Mouse (Mus musculus) CH12.LX (cell line): ENCODE measurements around the gene Zbtb44. TPM values are rescaled to one million over a fixed set of nuclear protein-coding genes. Genes with fewer than 3 reads are reported as not detected.
A peak's percentile ranks its signal among the peaks of the same experiment; 100 is the strongest.

Experiments
- DNase-seq: peaks from one replicate; pipeline ENCODE4 v3.0.0-alpha.2; 2013; ENCODE audit errors: extremely low read depth
- H3K27ac ChIP-seq: 2 replicates; pipeline ENCODE4 v1.5.1; 2012; ENCODE audit warnings: low read depth, mild to moderate bottlenecking, control low read depth, moderate library complexity; ENCODE audit not compliant: insufficient read depth
- H3K27me3 ChIP-seq: replicated peaks from 2 replicates; pipeline ENCODE3; 2012; ENCODE audit warnings: inconsistent platforms
- H3K36me3 ChIP-seq, 2 experiments: replicated peaks in 1 of 2; 2 replicates each; pipeline versions ENCODE3 to v1.6.1; 2012; ENCODE audit warnings: inconsistent platforms in 1 of 2, low read length in 1 of 2, mild to moderate bottlenecking in 1 of 2, mixed read lengths in 1 of 2, moderate library complexity in 1 of 2; ENCODE audit not compliant: control insufficient read depth in 1 of 2, insufficient read depth in 1 of 2
- H3K4me1 ChIP-seq, 2 experiments: 2 replicates each; pipeline ENCODE4 v1.6.1; 2012; ENCODE audit warnings: inconsistent platforms in 1 of 2, moderate library complexity in 1 of 2; ENCODE audit not compliant: insufficient read depth in 2 of 2, control insufficient read depth in 1 of 2
- H3K4me2 ChIP-seq: 2 replicates; pipeline ENCODE4 v1.6.1; 2012; ENCODE audit warnings: low read depth, mild to moderate bottlenecking, control low read depth; ENCODE audit not compliant: poor library complexity, insufficient read depth, severe bottlenecking
- H3K4me3 ChIP-seq, 3 experiments: fragments of 150-350 bp in 1 of 3; sonication (generic) in 1 of 3; replicated peaks in 1 of 3; 2 replicates each; pipeline versions ENCODE3 to v1.5.1; 2011 to 2012; ENCODE audit warnings: low read depth in 2 of 3, low read length in 2 of 3, mild to moderate bottlenecking in 2 of 3, moderate library complexity in 2 of 3, control low read depth in 1 of 3, improper control_type of control experiment in 1 of 3, inconsistent platforms in 1 of 3, mixed read lengths in 1 of 3; ENCODE audit not compliant: poor library complexity in 1 of 3
- H3K79me2 ChIP-seq: replicated peaks from 2 replicates; pipeline ENCODE4 v1.6.1; 2012; ENCODE audit warnings: mild to moderate bottlenecking, moderate library complexity; ENCODE audit not compliant: control insufficient read depth, poor library complexity, insufficient read depth, severe bottlenecking; ENCODE audit errors: extremely low read depth
- H3K9ac ChIP-seq: 2 replicates; pipeline ENCODE4 v1.6.1; 2012; ENCODE audit warnings: low read depth, mild to moderate bottlenecking, control low read depth, moderate library complexity; ENCODE audit not compliant: insufficient read depth
- H3K9me3 ChIP-seq: replicated peaks from 2 replicates; pipeline ENCODE3; 2012; ENCODE audit warnings: low read length, inconsistent platforms, mixed read lengths
- BHLHE40 ChIP-seq: IDR thresholded peaks from 2 replicates; pipeline ENCODE4 v1.6.1; 2011; ENCODE audit warnings: mild to moderate bottlenecking, low read depth, low read length, improper control_type of control experiment
- CHD1 ChIP-seq: IDR thresholded peaks from 2 replicates; pipeline ENCODE4 v1.6.1; 2012; ENCODE audit warnings: low read depth, low read length, improper control_type of control experiment, inconsistent platforms
- CTCF ChIP-seq, 2 experiments: IDR thresholded peaks in 1 of 2; conservative IDR thresholded peaks in 1 of 2; 2 replicates each; pipeline ENCODE4 v1.5.1; 2011 to 2012; ENCODE audit warnings: low read depth in 2 of 2, low read length in 2 of 2, improper control_type of control experiment in 1 of 2, inconsistent platforms in 1 of 2, mild to moderate bottlenecking in 1 of 2, moderate library complexity in 1 of 2
- E2F4 ChIP-seq: IDR thresholded peaks from 2 replicates; pipeline ENCODE4 v1.6.1; 2011; ENCODE audit warnings: low read depth, low read length, improper control_type of control experiment; ENCODE audit not compliant: insufficient replicate concordance
- EP300 ChIP-seq: IDR thresholded peaks from 2 replicates; pipeline ENCODE4 v1.6.1; 2011; ENCODE audit warnings: low read length, improper control_type of control experiment
- ETS1 ChIP-seq: conservative IDR thresholded peaks from 2 replicates; pipeline ENCODE4 v1.6.1; 2012; ENCODE audit warnings: low read depth, mild to moderate bottlenecking, inconsistent platforms, low read length, improper control_type of control experiment, moderate library complexity
- HCFC1 ChIP-seq: IDR thresholded peaks from 2 replicates; pipeline ENCODE4 v1.6.1; 2012; ENCODE audit warnings: low read depth, mild to moderate bottlenecking, inconsistent platforms, low read length, improper control_type of control experiment
- IRF4 ChIP-seq: IDR thresholded peaks from 2 replicates; pipeline ENCODE4 v1.6.1; 2014; ENCODE audit warnings: low read depth, mild to moderate bottlenecking, inconsistent platforms, low read length, improper control_type of control experiment
- JUN ChIP-seq: IDR thresholded peaks from 2 replicates; pipeline ENCODE4 v1.6.1; 2011; ENCODE audit warnings: low read depth, mild to moderate bottlenecking, low read length, improper control_type of control experiment, moderate library complexity; ENCODE audit not compliant: insufficient read depth
- JUND ChIP-seq: conservative IDR thresholded peaks from 2 replicates; pipeline ENCODE4 v1.6.1; 2011; ENCODE audit warnings: low read depth, low read length, improper control_type of control experiment
- MAX ChIP-seq: IDR thresholded peaks from 2 replicates; pipeline ENCODE4 v1.6.1; 2011; ENCODE audit warnings: low read length, improper control_type of control experiment
- MAZ ChIP-seq: IDR thresholded peaks from 2 replicates; pipeline ENCODE4 v1.6.1; 2012; ENCODE audit warnings: low read depth, mild to moderate bottlenecking, inconsistent platforms, low read length, improper control_type of control experiment, moderate library complexity
- MEF2A ChIP-seq: IDR thresholded peaks from 2 replicates; pipeline ENCODE4 v1.6.1; 2014; ENCODE audit warnings: low read depth, mild to moderate bottlenecking, inconsistent platforms, low read length, improper control_type of control experiment, borderline replicate concordance
- MYC ChIP-seq: IDR thresholded peaks from 2 replicates; pipeline ENCODE4 v1.6.1; 2011; ENCODE audit warnings: low read depth, mild to moderate bottlenecking, improper control_type of control experiment, low read length
- NELFE ChIP-seq: IDR thresholded peaks from 2 replicates; pipeline ENCODE4 v1.6.1; 2011; ENCODE audit warnings: low read depth, low read length, improper control_type of control experiment
- NRF1 ChIP-seq: IDR thresholded peaks from 2 replicates; pipeline ENCODE4 v1.6.1; 2014; ENCODE audit warnings: low read depth, mild to moderate bottlenecking, inconsistent platforms, low read length, improper control_type of control experiment, moderate library complexity
- PAX5 ChIP-seq: IDR thresholded peaks from 2 replicates; pipeline ENCODE4 v1.6.1; 2012; ENCODE audit warnings: low read length, inconsistent platforms, mixed read lengths
- POLR2A ChIP-seq: IDR thresholded peaks from 2 replicates; pipeline ENCODE4 v1.6.1; 2011; ENCODE audit warnings: low read depth, mild to moderate bottlenecking, improper control_type of control experiment, low read length
- POLR2AphosphoS2 ChIP-seq: IDR thresholded peaks from 2 replicates; pipeline ENCODE4 v1.6.1; 2011; ENCODE audit warnings: low read depth, low read length, improper control_type of control experiment
- RCOR1 ChIP-seq: conservative IDR thresholded peaks from 2 replicates; pipeline ENCODE4 v1.6.1; 2012; ENCODE audit warnings: low read depth, mild to moderate bottlenecking, inconsistent platforms, low read length, improper control_type of control experiment
- SIN3A ChIP-seq: IDR thresholded peaks from 2 replicates; pipeline ENCODE4 v1.6.1; 2012; ENCODE audit warnings: low read length, improper control_type of control experiment, inconsistent platforms
- SMC3 ChIP-seq: IDR thresholded peaks from 2 replicates; pipeline ENCODE4 v1.6.1; 2011; ENCODE audit warnings: low read depth, low read length, improper control_type of control experiment
- TBP ChIP-seq: conservative IDR thresholded peaks from 2 replicates; pipeline ENCODE4 v1.6.1; 2011; ENCODE audit warnings: low read depth, low read length, improper control_type of control experiment
- TCF12 ChIP-seq: IDR thresholded peaks from 2 replicates; pipeline ENCODE4 v1.6.1; 2014; ENCODE audit warnings: low read depth, mild to moderate bottlenecking, inconsistent platforms, low read length, improper control_type of control experiment
- UBTF ChIP-seq: IDR thresholded peaks from 2 replicates; pipeline ENCODE4 v1.6.1; 2012; ENCODE audit warnings: low read depth, mild to moderate bottlenecking, inconsistent platforms, low read length, improper control_type of control experiment, moderate library complexity
- USF1 ChIP-seq: IDR thresholded peaks from 2 replicates; pipeline ENCODE4 v1.6.1; 2014; ENCODE audit warnings: low read depth, mild to moderate bottlenecking, inconsistent platforms, low read length, improper control_type of control experiment
- USF2 ChIP-seq: conservative IDR thresholded peaks from 2 replicates; pipeline ENCODE4 v1.6.1; 2011; ENCODE audit warnings: low read depth, low read length, improper control_type of control experiment
- ZC3H11A ChIP-seq: IDR thresholded peaks from 2 replicates; pipeline ENCODE4 v1.6.1; 2012; ENCODE audit warnings: low read depth, mild to moderate bottlenecking, inconsistent platforms, low read length, improper control_type of control experiment
- ZKSCAN1 ChIP-seq: IDR thresholded peaks from 2 replicates; pipeline ENCODE4 v1.6.1; 2012; ENCODE audit warnings: low read depth, inconsistent platforms, low read length, improper control_type of control experiment, borderline replicate concordance
- ZNF384 ChIP-seq: IDR thresholded peaks from 2 replicates; pipeline ENCODE4 v1.6.1; 2012; ENCODE audit warnings: low read depth, low read length, improper control_type of control experiment, inconsistent platforms
- dilution Hi-C: fragments of 300-500 bp; cut with MboI; formaldehyde crosslinking; loops from 2 replicates; pipeline ENCODE4 v1.14.3; 2020; ENCODE audit warnings: low sequenced_read_pairs; ENCODE audit not compliant: extremely low pct_unique_long_range_greater_than_20kb, extremely low pct_ligation_motif_present
- in situ Hi-C: fragments of 300-500 bp; cut with MboI; formaldehyde crosslinking; loops from 3 replicates; pipeline ENCODE4 v1.14.3; 2019; ENCODE audit warnings: low sequenced_read_pairs, low pct_ligation_motif_present, low pct_unique_long_range_greater_than_20kb, mixed read lengths
- polyA plus RNA-seq: library from polyadenylated mRNA; unstranded; fragments of >175 nt; gene quantifications from 2 replicates; pipeline ENCODE4 v1.2.1, GENCODE M21; 2012; ENCODE audit warnings: low read depth; ENCODE audit not compliant: insufficient read length
- total RNA-seq, 2 experiments: library from RNA; depleted of rRNA; stranded (reverse); fragments of 300-350 nt in 1 of 2; fragments of >200 nt in 1 of 2; gene quantifications; 2 replicates each; pipeline ENCODE4 v1.2.3; 2012 to 2014

The Zbtb44 gene
- total and polyA plus RNA-seq, 3 experiments, result 9.1 to 14.3 (median 14.0) TPM

DNA sequence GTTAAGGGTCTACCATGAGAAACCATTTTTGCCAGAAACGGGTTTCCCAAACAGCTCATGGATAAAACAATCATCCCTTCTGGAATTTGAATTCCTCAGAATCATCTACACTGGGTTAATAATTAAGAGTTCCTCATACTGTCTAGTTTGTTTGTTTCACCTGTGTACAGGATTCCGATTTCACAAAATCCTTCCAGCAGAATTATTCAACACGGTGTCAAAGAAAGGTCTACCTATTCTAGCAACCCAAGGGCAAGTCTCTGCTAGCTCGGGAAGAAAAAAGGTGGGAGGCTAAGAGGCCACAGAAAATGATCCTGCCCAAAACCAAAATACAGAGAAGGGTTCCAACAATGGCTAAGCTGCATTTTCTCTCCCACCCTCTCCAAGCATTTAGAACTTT lies 2.2 kb upstream of the Zbtb44 start:
- H3K36me3 ChIP-seq, result no peaks in the 10 kb centered on the region
- DNase-seq, result no peak
- no peak overlapping the region for H3K27ac ChIP-seq
- no peaks in the 10 kb centered on the region for H3K27me3 ChIP-seq
- no peak overlapping the region for H3K9ac ChIP-seq
- H3K79me2 ChIP-seq, result peaks cover 10% of the 10 kb centered on the region; the same call in 1 of the 2 replicates
- no peak overlapping the region for H3K4me3 ChIP-seq
- dilution Hi-C loops, result no loop called here
- H3K4me1 ChIP-seq, result peaks cover 7 to 21% of the 10 kb centered on the region in 2 experiments; a peak in 3 of 4 replicates
- in situ Hi-C loops, result no loop called here
- TF ChIP-seq EP300 (no peak), CTCF (conservative IDR thresholded peaks at IDR 0.05 in 1 of 2, IDR thresholded peaks at IDR 0.05 in 1 of 2; ENCODE audit: low read depth in 2 of 2, low read length in 2 of 2) (no peak), MAX (no peak), RCOR1 (no peak), TBP (no peak), MAZ (no peak), POLR2A (no peak), MEF2A (no peak), PAX5 (no peak), USF2 (no peak), CHD1 (no peak), ZKSCAN1 (no peak), UBTF (no peak), TCF12 (no peak), NRF1 (no peak), E2F4 (no peak), IRF4 (no peak), JUN (no peak), JUND (no peak)
- H3K9me3 ChIP-seq, result no peaks in the 10 kb centered on the region
- H3K4me2 ChIP-seq, result no peak overlapping the region

DNA sequence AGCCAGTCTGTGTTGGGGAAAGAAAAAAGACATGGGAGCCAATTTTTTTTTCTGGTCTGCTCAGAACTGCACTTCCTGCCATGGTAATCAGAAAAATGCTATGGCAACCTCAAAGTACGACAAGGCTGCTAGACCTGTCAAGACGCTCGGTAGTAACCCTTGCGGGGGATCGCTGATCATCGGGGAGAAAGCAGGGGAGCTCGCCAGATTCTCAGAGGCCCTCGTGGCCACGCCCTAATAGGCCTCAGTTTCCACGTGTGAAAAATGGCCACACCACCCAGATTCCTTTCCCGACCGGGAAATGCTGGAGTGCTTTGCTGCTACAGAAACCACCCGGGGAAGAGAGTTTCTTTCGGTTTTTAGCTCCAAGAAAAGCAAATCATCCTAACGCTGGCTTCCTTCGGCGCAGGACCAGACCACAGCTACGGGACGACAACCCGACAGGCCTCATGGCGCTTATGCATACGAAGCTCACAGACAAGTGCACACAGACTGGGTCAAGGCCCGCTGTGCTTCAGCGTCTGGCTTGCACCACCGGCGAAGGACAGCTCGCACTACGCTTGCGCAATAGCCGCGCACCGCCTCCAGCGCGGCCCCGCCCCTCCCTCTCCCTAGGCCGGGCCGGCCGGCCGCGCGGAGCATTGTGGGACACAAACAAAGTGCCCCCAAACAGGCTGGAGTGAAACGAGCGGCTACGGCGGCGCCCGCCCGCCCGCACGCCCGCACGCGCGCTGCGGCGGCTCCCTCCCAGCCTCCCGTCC lies 513 bp upstream of the Zbtb44 start:
- Histone ChIP-seq H3K9me3 (no peaks in the 10 kb centered on the region), H3K4me1 (peaks cover 7 to 21% of the 10 kb centered on the region in 2 experiments; a peak in 3 of 4 replicates), H3K4me3 (peak overlapping the region; percentile 86), H3K9ac (peak overlapping the region; percentile 73), H3K79me2 (peaks cover 13% of the 10 kb centered on the region; the same call in 1 of the 2 replicates), H3K27me3 (no peaks in the 10 kb centered on the region), H3K4me2 (peak overlapping the region; percentile 35), H3K27ac (peak overlapping the region; percentile 77), H3K36me3 (peaks cover 0 to 4% of the 10 kb centered on the region in 2 experiments)
- dilution Hi-C loops (no loop called here), in situ Hi-C loops (no loop called here)
- peak; percentile 91 for DNase-seq
- TF ChIP-seq NELFE (peak; percentile 96), EP300 (peak; percentile 18; the same call in 1 of the 2 replicates), POLR2A (peak; percentile 95), MAX (peak; percentile 90), USF2 (no peak), CTCF (conservative IDR thresholded peaks at IDR 0.05 in 1 of 2, IDR thresholded peaks at IDR 0.05 in 1 of 2; ENCODE audit: low read depth in 2 of 2, low read length in 2 of 2) (no peak), ZNF384 (peak; percentile 71; the same call in 1 of the 2 replicates), E2F4 (no peak), USF1 (no peak), SIN3A (no peak; the same call in 1 of the 2 replicates), CHD1 (no peak; the same call in 1 of the 2 replicates), PAX5 (no peak), SMC3 (no peak), TCF12 (peak; percentile 88), ETS1 (peak; percentile 32; the same call in 1 of the 2 replicates), NRF1 (peak; percentile 88), POLR2AphosphoS2 (peak; percentile 90), ZC3H11A (no peak), BHLHE40 (no peak), MYC (peak; percentile 97), UBTF (peak; percentile 72; the same call in 1 of the 2 replicates), JUN (no peak), HCFC1 (peak; percentile 35)
